Mouse (Mus musculus): Measurements from ENCODE around the gene Gm20388. TPM values are rescaled to one million over a fixed set of nuclear protein-coding genes. Genes with fewer than 3 reads are reported as not detected.
"Not testable (repeated sequence)": the region's sequence is repeated elsewhere in the genome, so short reads cannot be mapped to it uniquely, and the experiment has no call there.

The Gm20388 gene
- polyA plus RNA-seq, 1 experiment from 2014 or later: not detected

DNA sequence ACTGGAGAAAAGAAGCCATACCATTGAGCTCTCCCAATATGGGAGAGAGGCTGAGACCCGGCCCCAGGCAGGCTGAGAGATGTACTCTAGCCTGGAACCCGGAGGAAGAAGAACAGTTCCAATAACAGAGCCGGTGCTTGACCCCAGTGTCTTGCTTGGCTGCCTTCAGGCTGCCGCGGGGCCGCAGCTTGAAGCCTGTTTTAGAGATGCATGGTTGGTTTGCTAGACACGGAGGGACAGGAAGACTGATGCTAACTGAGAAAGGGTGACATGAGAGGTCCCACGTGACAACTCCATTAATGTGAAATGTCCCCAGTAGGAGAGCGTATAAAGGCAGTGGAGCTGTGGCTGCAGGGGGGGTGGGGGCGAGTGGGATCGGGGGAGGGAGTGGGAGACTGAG is 438.3 kb downstream of the Gm20388 start:
- no peak for ATAC-seq (ENCODE audit: insufficient number of reproducible peaks, insufficient read depth, low FRiP score, low TSS enrichment, low read depth)
- Histone ChIP-seq H3K9ac (peak overlapping the region; percentile 55; the same call in 1 of the 2 replicates), H3K4me2 (no peak overlapping the region), H3K4me1 (peaks cover 63% of the 10 kb centered on the region), H3K36me3 (no peaks in the 10 kb centered on the region), H3K27me3 (no peaks in the 10 kb centered on the region), H3K27ac (no peak overlapping the region), H3K9me3 (no peaks in the 10 kb centered on the region), H3K4me3 (no peak overlapping the region)
- WGBS: 37% methylated on average over 11 of the region's 11 CpGs

DNA sequence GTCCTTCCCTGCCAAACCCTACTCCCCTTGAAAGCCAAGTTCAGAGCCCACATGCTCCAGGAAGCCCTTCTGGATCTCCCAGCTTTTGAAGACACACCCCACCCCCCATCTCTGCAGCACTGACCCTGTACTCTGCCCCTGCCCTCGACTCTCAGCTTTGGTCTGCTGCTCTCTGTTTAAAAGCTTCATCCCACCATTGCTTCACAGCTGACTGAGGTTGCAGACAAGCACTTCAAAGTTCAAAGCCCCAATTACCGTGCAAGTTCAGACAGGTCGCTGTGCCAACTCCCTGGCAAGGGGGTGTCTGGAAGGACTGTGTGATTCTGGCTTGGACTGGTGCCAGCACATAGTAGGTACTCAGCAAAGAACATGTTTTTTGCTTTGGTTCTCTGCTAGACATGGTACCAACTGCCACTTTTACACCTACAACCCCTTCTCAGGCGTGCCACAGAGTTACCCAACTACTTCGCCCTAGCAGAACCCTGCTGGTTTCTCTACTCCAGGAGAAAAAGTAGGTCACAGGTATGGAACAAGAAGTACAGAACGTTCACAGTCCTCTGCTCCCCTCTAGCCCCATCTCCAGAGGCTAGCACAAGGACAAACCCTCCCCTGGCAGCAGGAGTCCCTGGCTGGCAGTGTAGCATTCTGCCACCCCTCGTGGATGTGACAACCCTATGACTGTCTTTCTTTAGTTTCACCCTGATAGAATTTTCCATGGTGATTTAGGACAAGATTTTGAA is 440.9 kb downstream of the Gm20388 start:
- no peak overlapping the region for H3K27ac ChIP-seq
- no peak for ATAC-seq (ENCODE audit: insufficient number of reproducible peaks, insufficient read depth, low FRiP score, low TSS enrichment, low read depth)
- no peak overlapping the region for H3K9ac ChIP-seq
- no peak overlapping the region for H3K4me2 ChIP-seq
- no peaks in the 10 kb centered on the region for H3K36me3 ChIP-seq
- H3K9me3 ChIP-seq: no peaks in the 10 kb centered on the region
- WGBS: 58% methylated on average over 7 of the region's 7 CpGs
- no peak overlapping the region for H3K4me3 ChIP-seq
- peaks cover 56% of the 10 kb centered on the region for H3K4me1 ChIP-seq
- H3K27me3 ChIP-seq: no peaks in the 10 kb centered on the region

DNA sequence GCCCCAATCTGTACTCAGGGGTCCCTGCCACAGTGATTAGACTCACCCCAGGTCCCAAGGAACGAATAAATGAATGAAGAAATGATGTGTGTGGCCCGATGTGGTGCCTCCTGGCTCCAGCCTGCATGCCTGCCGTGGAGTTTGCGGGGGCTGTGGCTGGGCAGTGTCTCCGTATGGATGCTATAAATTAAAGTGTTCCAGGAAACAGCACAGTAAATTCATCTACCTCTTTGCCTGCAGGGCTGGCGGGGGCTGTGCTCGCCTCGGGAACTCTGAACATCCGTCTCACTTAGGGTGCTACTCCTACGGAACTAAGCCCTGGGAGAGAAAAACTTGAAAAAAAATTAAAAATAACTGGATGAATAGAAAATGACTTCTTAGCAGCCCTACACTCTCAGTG is 441.5 kb downstream of the Gm20388 start:
- Histone ChIP-seq H3K4me2 (no peak overlapping the region), H3K9ac (0 out of 2 replicates have a peak overlapping the region, but pooled peaks have one; percentile 21), H3K4me3 (no peak overlapping the region), H3K27ac (0 out of 2 replicates have a peak overlapping the region, but pooled peaks have one; percentile 28), H3K36me3 (no peaks in the 10 kb centered on the region), H3K9me3 (no peaks in the 10 kb centered on the region), H3K4me1 (peaks cover 51% of the 10 kb centered on the region), H3K27me3 (no peaks in the 10 kb centered on the region)
- ATAC-seq (ENCODE audit: insufficient number of reproducible peaks, insufficient read depth, low FRiP score, low TSS enrichment, low read depth): no peak
- WGBS: 28% methylated on average over 10 of the region's 10 CpGs

DNA sequence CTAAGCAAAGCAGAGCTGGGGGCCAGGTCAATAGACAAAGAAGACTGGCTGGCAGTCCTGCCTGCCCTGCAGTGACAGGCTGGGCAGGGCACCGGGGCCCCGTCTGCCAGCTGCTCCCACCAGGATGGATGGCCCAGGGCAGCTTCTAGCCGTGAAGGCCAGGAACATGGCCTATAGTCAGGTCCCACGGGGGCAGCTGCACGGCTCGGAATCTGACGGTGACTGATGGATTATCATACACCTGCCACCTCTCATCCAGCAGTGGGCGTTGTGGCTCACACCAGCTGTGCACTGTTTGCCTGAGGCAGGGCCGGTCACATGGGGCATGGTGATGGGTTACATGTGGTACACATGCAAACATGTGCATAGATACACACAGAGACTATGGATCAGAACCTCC is 445.4 kb downstream of the Gm20388 start:
- H3K4me1 ChIP-seq: peaks cover 44% of the 10 kb centered on the region
- 71% methylated on average over 9 of the region's 9 CpGs for WGBS

DNA sequence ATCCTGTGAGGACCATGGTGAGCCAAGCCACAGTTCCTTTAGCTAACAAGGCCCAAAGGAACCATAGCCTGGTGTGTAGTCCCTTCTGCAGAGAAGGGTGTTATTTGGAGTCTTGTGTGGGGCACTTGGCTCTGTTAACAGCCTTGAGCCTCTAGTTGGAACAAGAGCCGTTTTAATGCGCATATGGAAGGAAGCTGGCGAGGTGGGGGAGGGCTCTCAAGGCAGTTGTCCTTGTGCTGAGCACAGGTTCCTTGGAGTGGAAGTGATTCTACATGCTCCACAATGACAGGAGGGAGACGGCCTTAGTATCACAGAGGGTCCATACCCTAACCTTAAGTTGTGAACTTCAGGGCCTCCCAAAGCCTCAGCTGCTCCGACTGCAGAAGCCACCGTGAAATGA is 446.9 kb downstream of the Gm20388 start:
- 72% methylated on average over 6 of the region's 6 CpGs for WGBS
- H3K9me3 ChIP-seq: no peaks in the 10 kb centered on the region
- peaks cover 38% of the 10 kb centered on the region for H3K4me1 ChIP-seq

More for the DNA sequence above, 445.4 kb downstream of the Gm20388 start:
- H3K27me3 ChIP-seq: no peaks in the 10 kb centered on the region
- no peak overlapping the region for H3K9ac ChIP-seq
- no peaks in the 10 kb centered on the region for H3K9me3 ChIP-seq
- H3K36me3 ChIP-seq: no peaks in the 10 kb centered on the region
- ATAC-seq (ENCODE audit: insufficient number of reproducible peaks, insufficient read depth, low FRiP score, low TSS enrichment, low read depth): no peak
- no peak overlapping the region for H3K4me2 ChIP-seq
- H3K27ac ChIP-seq: no peak overlapping the region
- H3K4me3 ChIP-seq: no peak overlapping the region

DNA sequence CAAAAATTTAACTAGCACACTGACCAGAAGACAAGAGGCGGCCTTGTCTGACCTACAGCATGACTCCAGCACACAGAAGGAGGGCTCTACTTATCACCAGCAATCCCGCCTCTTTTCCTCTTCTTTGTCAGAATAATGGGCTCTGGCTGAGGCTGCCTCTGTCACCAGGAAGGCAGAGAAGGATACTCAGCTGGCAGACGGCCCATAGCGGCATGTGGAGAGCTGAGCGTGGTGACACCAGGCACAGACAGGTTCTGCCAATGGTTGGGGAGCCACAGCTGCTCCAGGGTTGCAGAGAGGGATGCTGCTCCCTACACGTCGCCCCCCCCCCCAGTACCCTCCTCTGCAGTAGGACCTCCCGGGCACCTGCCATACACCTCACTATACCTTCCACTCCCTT is 450.7 kb downstream of the Gm20388 start:
- ATAC-seq (ENCODE audit: insufficient number of reproducible peaks, insufficient read depth, low FRiP score, low TSS enrichment, low read depth): no peak
- H3K9me3 ChIP-seq: no peaks in the 10 kb centered on the region
- H3K36me3 ChIP-seq: no peaks in the 10 kb centered on the region
- H3K4me2 ChIP-seq: no peak overlapping the region
- peaks cover 41% of the 10 kb centered on the region for H3K4me1 ChIP-seq
- 84% methylated on average over 8 of the region's 8 CpGs for WGBS
- no peak overlapping the region for H3K4me3 ChIP-seq
- H3K9ac ChIP-seq: no peak overlapping the region
- peak overlapping the region; percentile 16; the same call in 1 of the 2 replicates for H3K27ac ChIP-seq
- H3K27me3 ChIP-seq: no peaks in the 10 kb centered on the region

More for the DNA sequence above, 446.9 kb downstream of the Gm20388 start:
- no peaks in the 10 kb centered on the region for H3K36me3 ChIP-seq
- no peak overlapping the region for H3K27ac ChIP-seq
- no peak overlapping the region for H3K9ac ChIP-seq
- no peaks in the 10 kb centered on the region for H3K27me3 ChIP-seq
- no peak overlapping the region for H3K4me2 ChIP-seq
- no peak overlapping the region for H3K4me3 ChIP-seq
- no peak for ATAC-seq (ENCODE audit: insufficient number of reproducible peaks, insufficient read depth, low FRiP score, low TSS enrichment, low read depth)

DNA sequence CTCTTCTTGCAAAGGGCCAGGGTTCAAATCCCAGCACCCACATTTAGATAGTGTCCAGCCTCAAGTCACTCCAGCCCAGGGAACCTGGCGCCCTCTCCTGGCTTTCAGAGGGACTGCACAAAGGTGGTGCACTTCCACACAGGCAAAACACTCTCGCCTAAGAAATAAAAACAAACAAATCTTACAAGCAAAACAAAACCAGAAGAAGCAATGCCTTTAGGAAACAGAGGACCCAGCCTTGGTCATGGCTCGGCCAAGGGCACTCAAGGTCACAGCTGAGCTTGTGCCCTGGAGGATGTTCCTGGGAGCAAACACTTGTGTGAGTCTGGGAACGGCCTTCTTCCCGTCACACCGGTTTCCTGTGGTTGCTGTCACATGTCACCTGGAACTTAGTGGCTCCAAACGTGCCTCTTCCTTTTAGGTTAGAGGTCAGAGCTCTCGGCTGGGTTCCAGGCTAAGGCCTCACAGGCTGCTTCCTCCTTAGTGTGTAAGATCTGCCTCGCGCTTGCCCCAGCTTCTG is 453.0 kb downstream of the Gm20388 start:
- H3K9ac ChIP-seq: no peak overlapping the region
- H3K4me3 ChIP-seq: no peak overlapping the region
- no peaks in the 10 kb centered on the region for H3K9me3 ChIP-seq
- WGBS: 44% methylated on average over 10 of the region's 10 CpGs
- peak overlapping the region; percentile 11; the same call in 1 of the 2 replicates for H3K27ac ChIP-seq
- H3K27me3 ChIP-seq: no peaks in the 10 kb centered on the region
- no peak for ATAC-seq (ENCODE audit: insufficient number of reproducible peaks, insufficient read depth, low FRiP score, low TSS enrichment, low read depth)
- H3K4me2 ChIP-seq: no peak overlapping the region
- H3K36me3 ChIP-seq: no peaks in the 10 kb centered on the region
- peaks cover 49% of the 10 kb centered on the region for H3K4me1 ChIP-seq

DNA sequence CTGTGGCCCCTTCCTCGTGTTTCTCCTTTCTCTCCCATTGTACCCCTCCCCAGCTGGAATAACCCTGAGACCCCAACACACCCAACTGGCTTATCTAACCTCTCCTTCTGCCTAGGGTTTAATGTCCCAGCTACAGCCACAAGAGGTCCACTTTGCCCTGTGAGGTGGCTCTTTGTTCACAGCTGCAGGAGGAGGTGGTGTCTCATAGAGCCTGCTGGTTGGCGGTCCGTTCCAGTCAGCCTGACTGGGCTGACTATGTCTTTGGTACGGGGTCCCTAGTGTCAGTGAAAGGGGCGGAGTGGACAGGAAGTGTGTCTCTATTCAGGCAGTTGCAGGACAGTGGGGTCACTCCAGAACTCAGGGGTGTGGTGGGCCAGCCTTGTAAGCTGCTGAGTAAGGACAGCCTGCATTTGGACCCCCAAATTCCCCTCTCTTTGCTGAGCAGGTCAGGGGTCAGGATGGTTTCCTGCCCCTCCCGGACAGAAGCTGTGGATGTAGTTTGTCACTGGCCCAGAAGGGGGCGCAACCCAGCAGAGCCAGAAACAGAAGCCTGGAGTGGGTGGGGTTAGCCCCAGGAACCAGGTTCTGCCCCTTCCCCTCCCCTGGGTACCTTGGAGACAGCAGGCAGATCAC is 453.6 kb downstream of the Gm20388 start:
- Histone ChIP-seq H3K27ac (0 out of 2 replicates have a peak overlapping the region, but pooled peaks have one; percentile 33), H3K4me3 (no peak overlapping the region), H3K4me2 (no peak overlapping the region), H3K9me3 (no peaks in the 10 kb centered on the region), H3K36me3 (no peaks in the 10 kb centered on the region), H3K9ac (no peak overlapping the region), H3K27me3 (no peaks in the 10 kb centered on the region), H3K4me1 (peaks cover 55% of the 10 kb centered on the region)
- 44% methylated on average over 7 of the region's 7 CpGs for WGBS
- no peak for ATAC-seq (ENCODE audit: insufficient number of reproducible peaks, insufficient read depth, low FRiP score, low TSS enrichment, low read depth)

DNA sequence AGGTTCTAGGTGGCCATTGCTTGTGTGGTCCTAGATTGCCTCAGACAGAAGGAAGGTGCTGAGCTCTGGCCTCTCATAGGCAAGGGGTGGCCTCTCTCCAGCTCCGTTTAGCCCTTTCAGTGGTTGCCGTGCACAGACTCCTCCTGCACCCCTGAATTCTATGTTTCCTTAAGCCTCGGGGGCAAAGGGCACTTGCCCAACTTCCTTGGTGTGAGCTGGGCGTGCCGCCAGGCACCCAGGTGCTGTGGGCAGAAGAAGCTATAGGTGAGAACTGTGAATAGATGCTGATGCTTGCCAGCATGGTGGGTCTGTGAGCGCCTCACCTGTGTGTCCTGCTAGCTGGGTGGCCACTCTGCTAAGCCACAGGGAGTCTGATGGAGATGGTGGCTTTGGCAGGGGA is 456.2 kb downstream of the Gm20388 start:
- ATAC-seq (ENCODE audit: insufficient number of reproducible peaks, insufficient read depth, low FRiP score, low TSS enrichment, low read depth): no peak
- H3K36me3 ChIP-seq: no peaks in the 10 kb centered on the region
- 86% methylated on average over 6 of the region's 6 CpGs for WGBS
- H3K9ac ChIP-seq: no peak overlapping the region
- peaks cover 53% of the 10 kb centered on the region for H3K4me1 ChIP-seq
- no peak overlapping the region for H3K27ac ChIP-seq
- H3K27me3 ChIP-seq: no peaks in the 10 kb centered on the region
- H3K4me2 ChIP-seq: no peak overlapping the region
- no peak overlapping the region for H3K4me3 ChIP-seq
- no peaks in the 10 kb centered on the region for H3K9me3 ChIP-seq

DNA sequence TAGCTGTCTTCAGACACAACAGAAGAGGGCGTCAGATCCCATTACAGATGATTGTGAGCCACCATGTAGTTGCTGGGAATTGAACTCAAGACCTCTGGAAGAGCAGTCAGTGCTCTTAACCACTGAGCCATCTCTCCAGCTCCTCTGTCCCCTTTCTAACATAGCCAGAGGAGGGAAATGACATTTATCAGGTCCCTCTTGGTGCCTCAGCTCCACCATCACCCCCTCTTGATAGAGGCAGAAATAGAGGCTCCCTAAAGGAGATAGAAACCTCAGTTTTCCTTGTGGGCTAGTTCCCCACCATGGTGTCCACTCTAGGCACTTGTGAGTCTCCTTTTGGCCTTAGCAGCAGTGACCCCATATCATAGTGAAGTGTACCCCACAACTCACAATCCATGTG is 457.6 kb downstream of the Gm20388 start:
- WGBS: 61% methylated on average over 1 of the region's 1 CpGs
- not testable (repeated sequence) for H3K36me3 ChIP-seq; H3K4me3 ChIP-seq; H3K9me3 ChIP-seq; H3K4me2 ChIP-seq; ATAC-seq (ENCODE audit: insufficient number of reproducible peaks, insufficient read depth, low FRiP score, low TSS enrichment, low read depth); H3K27me3 ChIP-seq; H3K9ac ChIP-seq
- Histone ChIP-seq H3K4me1 (peaks cover 52% of the 10 kb centered on the region), H3K27ac (peak overlapping the region; percentile 73)

DNA sequence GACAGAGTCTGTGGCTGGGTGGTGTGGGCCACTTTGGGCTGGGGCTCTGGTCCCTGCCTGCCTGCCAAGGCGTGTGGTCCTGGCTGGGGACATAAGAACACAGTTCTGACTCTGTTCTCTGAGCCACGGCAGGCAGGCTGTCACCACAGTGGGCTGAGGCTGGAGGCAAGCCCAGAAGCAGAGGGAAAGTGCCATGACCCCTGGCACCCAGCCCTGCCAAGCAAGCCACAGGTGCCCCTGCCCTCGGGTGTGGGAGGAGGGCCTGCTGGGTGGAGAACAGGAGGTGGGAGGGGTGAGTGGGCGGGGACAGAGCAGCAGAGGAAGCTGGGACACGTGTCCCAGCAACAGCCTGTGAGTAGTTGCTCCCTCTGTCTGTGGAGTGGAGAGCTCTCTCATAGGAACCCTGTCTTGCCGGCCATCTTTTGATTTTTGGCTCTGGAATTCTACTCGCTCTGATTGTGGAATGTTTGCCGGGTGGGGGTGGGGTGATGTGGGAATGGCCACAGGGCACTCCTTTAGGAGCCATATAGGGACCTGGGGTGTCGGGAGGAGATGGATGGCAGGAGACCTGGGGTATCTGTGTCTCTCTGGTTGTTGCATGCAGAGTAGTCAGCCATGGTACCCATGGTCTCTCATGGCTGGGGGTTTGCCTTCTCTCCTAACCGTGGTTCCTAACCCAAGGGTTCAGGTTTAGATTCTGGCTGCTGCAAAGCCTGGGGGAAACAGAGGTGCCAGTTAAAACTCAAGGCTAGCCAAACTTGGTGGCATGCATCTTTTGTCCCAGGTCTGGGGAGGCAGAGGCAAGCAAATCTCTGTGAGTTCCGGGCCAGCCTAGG is 458.4 kb downstream of the Gm20388 start:
- Histone ChIP-seq H3K9ac (no peak overlapping the region), H3K27ac (peak overlapping the region; percentile 73), H3K4me2 (peak overlapping the region; percentile 12; the same call in 1 of the 2 replicates), H3K9me3 (no peaks in the 10 kb centered on the region), H3K4me1 (peaks cover 52% of the 10 kb centered on the region), H3K27me3 (no peaks in the 10 kb centered on the region), H3K4me3 (no peak overlapping the region), H3K36me3 (no peaks in the 10 kb centered on the region)
- peak; percentile 49; the same call in 1 of the 2 replicates for ATAC-seq (ENCODE audit: insufficient number of reproducible peaks, insufficient read depth, low FRiP score, low TSS enrichment, low read depth)
- WGBS: 25% methylated on average over 11 of the region's 11 CpGs
